Mouse (Mus musculus) E14TG2a.4 (cell line): ENCODE measurements around the gene Hspa14.

ENCODE experiments used
- CTCF ChIP-seq: conservative IDR thresholded peaks from 2 replicates; pipeline ENCODE4 v1.5.1; 2014; ENCODE audit warnings: low read length
- NANOG ChIP-seq: IDR thresholded peaks from 2 replicates; pipeline ENCODE4 v1.6.1; 2014; ENCODE audit warnings: borderline replicate concordance, low read length, mixed read lengths

DNA sequence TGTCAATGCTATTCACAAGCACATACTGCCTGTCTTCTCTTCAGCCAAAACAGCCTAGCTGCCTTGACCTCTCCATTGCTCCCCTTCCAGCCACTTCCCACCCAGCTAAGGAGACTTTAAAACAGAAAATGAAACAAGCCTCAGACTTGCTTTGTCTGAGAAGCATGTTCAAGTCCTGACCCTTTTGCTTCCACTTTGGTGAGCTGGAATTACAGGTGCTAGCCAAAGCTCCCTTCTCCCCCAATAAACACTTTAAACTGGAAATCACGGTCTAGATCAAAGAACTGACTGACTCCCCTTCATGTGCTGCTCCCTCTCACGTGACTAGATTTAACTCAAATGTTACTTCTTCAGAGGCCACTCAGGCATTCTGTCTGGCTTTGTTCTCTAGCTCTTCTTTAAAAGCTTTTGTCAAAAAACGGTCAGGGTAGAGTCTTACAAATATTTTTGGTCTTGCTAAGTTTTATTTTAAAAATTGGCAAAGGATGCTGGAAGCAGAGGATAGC is 36.8 kb downstream of the Hspa14 start:
- no peak for TF ChIP-seq CTCF
- TF ChIP-seq NANOG, result no peak
